Mouse (Mus musculus) brain, embryonic 14.5 days (tissue): ENCODE results near the gene Btbd35f14.
"Not testable (repeated sequence)": the region's sequence is repeated elsewhere in the genome, so short reads cannot be mapped to it uniquely, and the experiment has no call there.

Source experiments
- CTCF ChIP-seq: fragments of 200-500 bp; IDR thresholded peaks from 2 replicates; pipeline ENCODE4 v1.5.1; 2012; ENCODE audit warnings: inconsistent platforms, mild to moderate bottlenecking, moderate library complexity, borderline replicate concordance; ENCODE audit not compliant: insufficient read depth, insufficient read length; ENCODE audit errors: extremely low read depth
- POLR2A ChIP-seq: fragments of 200-500 bp; IDR thresholded peaks from 2 replicates; pipeline ENCODE4 v1.6.1; 2012; ENCODE audit warnings: mild to moderate bottlenecking, inconsistent platforms, borderline replicate concordance; ENCODE audit not compliant: poor library complexity, insufficient read depth, insufficient read length, severe bottlenecking; ENCODE audit errors: extremely low read depth

DNA sequence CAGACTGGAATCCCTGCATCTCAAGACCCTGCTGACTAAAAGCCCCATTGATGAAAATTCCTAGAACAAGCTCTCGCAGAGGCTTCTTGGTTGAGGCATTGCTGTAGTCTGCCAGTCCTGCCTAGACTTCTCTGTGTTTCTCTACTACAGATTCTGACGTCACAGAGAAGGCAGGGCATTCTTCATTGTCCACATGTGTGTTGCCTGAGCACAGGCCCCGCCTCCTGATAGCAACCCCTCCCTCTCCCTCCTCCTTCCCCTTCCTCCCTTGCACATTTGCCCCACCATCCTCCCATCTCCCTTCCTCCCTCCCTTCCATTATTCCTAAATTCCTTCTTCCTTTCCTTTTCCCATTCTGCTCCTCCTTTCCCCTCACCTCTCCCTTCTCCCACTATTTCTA lies at the start of gene Btbd35f14:
- not testable (repeated sequence) for TF ChIP-seq CTCF, POLR2A
